Mouse (Mus musculus): Measurements from ENCODE around the gene Washc4.

The Washc4 gene

DNA sequence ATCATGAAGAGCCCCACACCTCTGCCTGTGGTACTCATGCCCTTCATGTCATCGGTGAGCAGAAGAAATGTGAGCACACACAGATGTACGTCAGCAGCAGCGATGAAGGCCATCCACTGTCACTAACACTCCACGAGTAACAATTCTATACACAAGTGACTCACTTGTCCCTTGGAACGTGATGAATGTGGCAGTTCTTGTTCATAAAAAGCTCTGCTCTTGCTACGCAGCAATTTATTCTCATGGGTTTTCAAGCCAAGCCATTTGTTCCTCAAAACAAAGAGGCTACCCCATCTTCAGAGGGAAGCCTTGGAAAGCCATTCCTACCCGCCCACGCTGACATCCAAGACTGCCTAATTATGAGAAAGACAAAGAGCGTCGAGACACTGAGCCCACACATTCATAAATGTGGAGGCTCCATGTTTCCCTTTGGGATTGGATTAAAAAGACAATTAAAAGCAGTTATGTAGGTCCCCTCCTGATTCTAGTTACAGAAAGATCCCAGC lies 96.4 kb downstream of the Washc4 start:
- DNase-seq, result no peak

DNA sequence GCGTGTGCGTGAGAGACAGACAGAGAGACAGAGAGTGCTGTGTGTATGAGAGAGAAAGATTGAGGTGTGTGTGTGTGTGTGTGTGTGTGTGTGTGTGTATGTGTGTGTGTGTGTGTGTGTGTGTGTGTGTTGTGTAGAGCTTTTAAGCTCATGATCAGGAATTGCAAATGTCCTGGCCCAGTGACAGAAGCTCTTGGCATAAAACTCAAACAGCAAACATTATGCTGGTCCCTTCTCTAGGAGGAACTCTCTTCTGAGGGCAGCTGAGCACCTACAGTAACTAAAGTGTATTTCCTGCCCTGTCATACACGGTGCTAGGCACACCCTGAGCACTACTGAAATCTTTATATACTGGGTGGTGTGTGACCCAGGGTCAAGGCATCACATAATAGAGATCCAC lies 98.1 kb downstream of the Washc4 start:
- DNase-seq, result no peak

GRCm38 (mm10) chr10:83644167-83644566 lies 100.6 kb downstream of the Washc4 start:
- DNase-seq, result no peak

GRCm38 (mm10) chr10:83644865-83645715 lies 101.5 kb downstream of the Washc4 start:
- DNase-seq, result no peak

DNA sequence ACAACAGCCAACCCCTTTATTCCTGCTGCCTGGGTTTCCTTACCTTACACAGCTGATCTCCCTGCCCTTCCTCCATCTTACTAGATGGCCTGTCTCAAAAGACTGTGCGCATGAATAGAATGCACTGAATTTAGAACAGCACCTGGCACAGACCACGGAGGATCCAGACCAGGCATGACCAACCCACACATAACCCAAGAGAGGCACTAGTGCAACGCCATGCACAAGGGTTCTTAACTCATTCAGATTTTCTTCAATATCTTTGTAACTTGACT lies 102.1 kb downstream of the Washc4 start:
- no peak for DNase-seq
